Mouse (Mus musculus): ENCODE measurements around the gene Cntn5. TPM values are rescaled to one million over a fixed set of nuclear protein-coding genes. Genes with fewer than 3 reads are reported as not detected.

Gene Cntn5
- total and polyA plus RNA-seq, 3 experiments = not detected

DNA sequence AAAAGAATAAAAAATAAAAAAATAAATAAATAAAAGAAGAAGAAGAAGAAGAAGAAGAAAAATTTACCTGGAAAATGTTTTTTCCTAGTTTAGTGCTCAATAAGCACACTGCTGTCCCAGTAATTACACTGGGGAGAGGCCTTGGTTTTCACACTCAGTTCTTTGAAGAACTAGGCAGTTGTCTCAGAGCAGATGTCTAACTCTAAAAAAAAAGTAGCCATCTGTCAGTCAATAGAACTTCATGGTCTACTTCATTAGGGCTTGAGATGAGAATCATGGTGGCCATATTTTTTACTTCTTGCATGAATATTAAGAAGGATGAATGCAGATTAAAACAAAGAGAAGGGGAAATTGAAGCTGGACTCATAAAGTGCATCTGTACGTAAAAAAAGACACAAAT lies 246.5 kb downstream of the Cntn5 start:
- H3K36me3 ChIP-seq (replicated peaks in 1 of 2; ENCODE audit: control insufficient read depth in 1 of 2, insufficient read depth in 1 of 2, low read length in 1 of 2) = no peaks in the 10 kb centered on the region
- no peak for TF ChIP-seq JUND (conservative IDR thresholded peaks at IDR 0.05; ENCODE audit: low read depth, low read length)
- TF ChIP-seq CHD2 (IDR thresholded peaks at IDR 0.05; ENCODE audit: low read length) = no peak
- TF ChIP-seq MAFK (IDR thresholded peaks at IDR 0.05; ENCODE audit: insufficient replicate concordance, low read length) = no peak
- no peak for TF ChIP-seq MAX (IDR thresholded peaks at IDR 0.05; ENCODE audit: low read length)
- TF ChIP-seq TCF12 (IDR thresholded peaks at IDR 0.05; ENCODE audit: low read depth, low read length) = no peak
- no peak for TF ChIP-seq CTCF (conservative IDR thresholded peaks at IDR 0.05 in 1 of 2, IDR thresholded peaks at IDR 0.05 in 1 of 2; ENCODE audit: low read depth in 2 of 2, low read length in 2 of 2)
- no peak for TF ChIP-seq POLR2AphosphoS2 (IDR thresholded peaks at IDR 0.05; ENCODE audit: low read depth, low read length)
- no peak for TF ChIP-seq SIN3A (IDR thresholded peaks at IDR 0.05; ENCODE audit: low read length)
- no peak for TF ChIP-seq USF2 (conservative IDR thresholded peaks at IDR 0.05; ENCODE audit: low read depth, low read length)
- no peak for TF ChIP-seq ELF1 (IDR thresholded peaks at IDR 0.05; ENCODE audit: low read depth, low read length)
- no peak for TF ChIP-seq NELFE (IDR thresholded peaks at IDR 0.05; ENCODE audit: low read depth, low read length)
- TF ChIP-seq E2F4 (IDR thresholded peaks at IDR 0.05; ENCODE audit: insufficient replicate concordance, low read depth, low read length) = no peak
- TF ChIP-seq PAX5 (IDR thresholded peaks at IDR 0.05; ENCODE audit: low read length) = no peak
- H3K79me2 ChIP-seq (replicated peaks; ENCODE audit: control insufficient read depth, extremely low read depth, insufficient read depth, poor library complexity, severe bottlenecking) = no peaks in the 10 kb centered on the region
- H3K4me2 ChIP-seq (ENCODE audit: insufficient read depth, low read depth, poor library complexity, severe bottlenecking) = no peak overlapping the region
- H3K4me3 ChIP-seq (replicated peaks in 1 of 3; ENCODE audit: low read depth in 2 of 3, low read length in 2 of 3, poor library complexity in 1 of 3) = no peak overlapping the region
- H3K27me3 ChIP-seq (replicated peaks) = no peaks in the 10 kb centered on the region
- no peak overlapping the region for H3K27ac ChIP-seq (ENCODE audit: insufficient read depth, low read depth)
- no peaks in the 10 kb centered on the region for H3K4me1 ChIP-seq (ENCODE audit: control insufficient read depth in 1 of 2, insufficient read depth in 2 of 2)
- dilution Hi-C loops (cut with MboI; ENCODE audit: extremely low pct_ligation_motif_present, extremely low pct_unique_long_range_greater_than_20kb, low sequenced_read_pairs) = no loop called here
- H3K9ac ChIP-seq (ENCODE audit: insufficient read depth, low read depth) = no peak overlapping the region
- H3K9me3 ChIP-seq (replicated peaks; ENCODE audit: low read length) = no peaks in the 10 kb centered on the region
- in situ Hi-C loops (cut with MboI; ENCODE audit: low pct_ligation_motif_present, low pct_unique_long_range_greater_than_20kb, low sequenced_read_pairs) = no loop called here
- DNase-seq (ENCODE audit: extremely low read depth) = no peak

DNA sequence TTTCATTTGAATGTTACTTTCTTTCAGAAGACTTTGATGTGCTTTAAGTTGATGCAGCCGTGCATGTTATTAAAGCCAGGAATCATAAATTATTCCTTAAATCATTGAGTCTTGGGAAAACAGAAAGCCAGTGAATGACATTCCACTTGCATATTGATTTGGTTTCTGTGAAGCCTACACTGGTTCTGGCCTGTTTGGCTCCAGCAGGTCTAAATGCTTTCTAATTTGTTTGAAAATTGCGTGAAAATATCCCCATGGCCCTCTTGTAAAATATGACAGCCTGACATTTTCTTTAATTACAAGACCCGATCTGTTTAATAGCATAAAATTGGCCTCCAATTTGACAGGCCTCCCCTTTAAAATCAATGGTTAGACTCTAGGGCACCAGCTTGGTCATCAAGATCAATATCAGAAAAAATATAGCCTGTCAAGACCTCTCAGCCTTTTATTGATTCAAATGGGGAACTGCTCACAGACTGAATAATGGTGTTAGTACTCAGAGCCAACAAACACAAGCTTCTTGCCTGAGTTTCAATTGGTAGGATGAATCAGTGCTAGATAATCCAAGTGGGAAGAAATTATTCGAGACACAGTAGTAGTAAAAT lies 247.3 kb downstream of the Cntn5 start:
- dilution Hi-C loops (cut with MboI; ENCODE audit: extremely low pct_ligation_motif_present, extremely low pct_unique_long_range_greater_than_20kb, low sequenced_read_pairs) (no loop called here), in situ Hi-C loops (cut with MboI; ENCODE audit: low pct_ligation_motif_present, low pct_unique_long_range_greater_than_20kb, low sequenced_read_pairs) (no loop called here)
- Histone ChIP-seq H3K27ac (ENCODE audit: insufficient read depth, low read depth) (no peak overlapping the region), H3K9ac (ENCODE audit: insufficient read depth, low read depth) (no peak overlapping the region), H3K4me1 (ENCODE audit: control insufficient read depth in 1 of 2, insufficient read depth in 2 of 2) (no peaks in the 10 kb centered on the region), H3K4me3 (replicated peaks in 1 of 3; ENCODE audit: low read depth in 2 of 3, low read length in 2 of 3, poor library complexity in 1 of 3) (no peak overlapping the region), H3K36me3 (replicated peaks in 1 of 2; ENCODE audit: control insufficient read depth in 1 of 2, insufficient read depth in 1 of 2, low read length in 1 of 2) (no peaks in the 10 kb centered on the region), H3K79me2 (replicated peaks; ENCODE audit: control insufficient read depth, extremely low read depth, insufficient read depth, poor library complexity, severe bottlenecking) (no peaks in the 10 kb centered on the region), H3K27me3 (replicated peaks) (no peaks in the 10 kb centered on the region), H3K4me2 (ENCODE audit: insufficient read depth, low read depth, poor library complexity, severe bottlenecking) (no peak overlapping the region), H3K9me3 (replicated peaks; ENCODE audit: low read length) (no peaks in the 10 kb centered on the region)
- no peak for TF ChIP-seq BHLHE40 (IDR thresholded peaks at IDR 0.05; ENCODE audit: low read depth, low read length)
- no peak for DNase-seq (ENCODE audit: extremely low read depth)

DNA sequence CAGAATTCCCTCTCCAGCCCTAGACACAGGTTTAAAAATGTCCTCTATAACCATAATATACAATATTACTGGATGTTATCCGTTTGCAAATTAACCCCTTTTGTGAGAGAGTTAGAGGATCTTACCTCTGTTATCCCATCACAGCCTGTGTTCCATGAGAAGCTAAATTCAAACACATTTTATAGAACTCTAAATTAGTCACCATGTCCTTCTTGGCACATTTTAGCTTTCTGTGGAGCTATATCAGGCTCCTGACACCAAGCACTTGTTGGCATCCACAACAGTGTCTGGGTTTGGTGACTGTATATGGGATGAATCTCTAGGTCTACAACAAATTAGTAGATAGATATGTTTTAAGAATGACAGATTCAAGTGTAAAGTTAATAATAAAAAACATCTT lies 253.9 kb downstream of the Cntn5 start:
- in situ Hi-C loops (cut with MboI; ENCODE audit: low pct_ligation_motif_present, low pct_unique_long_range_greater_than_20kb, low sequenced_read_pairs) = no loop called here
- H3K36me3 ChIP-seq (replicated peaks in 1 of 2; ENCODE audit: control insufficient read depth in 1 of 2, insufficient read depth in 1 of 2, low read length in 1 of 2) = no peaks in the 10 kb centered on the region
- H3K79me2 ChIP-seq (replicated peaks; ENCODE audit: control insufficient read depth, extremely low read depth, insufficient read depth, poor library complexity, severe bottlenecking) = no peaks in the 10 kb centered on the region
- H3K4me2 ChIP-seq (ENCODE audit: insufficient read depth, low read depth, poor library complexity, severe bottlenecking) = no peak overlapping the region
- TF ChIP-seq ZMIZ1 (IDR thresholded peaks at IDR 0.05; ENCODE audit: low read depth, low read length) (no peak), IRF4 (IDR thresholded peaks at IDR 0.05; ENCODE audit: low read depth, low read length) (no peak), TCF12 (IDR thresholded peaks at IDR 0.05; ENCODE audit: low read depth, low read length) (no peak), GABPA (IDR thresholded peaks at IDR 0.05; ENCODE audit: insufficient replicate concordance, low read depth, low read length) (no peak)
- H3K9me3 ChIP-seq (replicated peaks; ENCODE audit: low read length) = no peaks in the 10 kb centered on the region
- H3K4me3 ChIP-seq (replicated peaks in 1 of 3; ENCODE audit: low read depth in 2 of 3, low read length in 2 of 3, poor library complexity in 1 of 3) = no peak overlapping the region
- H3K4me1 ChIP-seq (ENCODE audit: control insufficient read depth in 1 of 2, insufficient read depth in 2 of 2) = no peaks in the 10 kb centered on the region
- H3K9ac ChIP-seq (ENCODE audit: insufficient read depth, low read depth) = no peak overlapping the region
- no peaks in the 10 kb centered on the region for H3K27me3 ChIP-seq (replicated peaks)
- H3K27ac ChIP-seq (ENCODE audit: insufficient read depth, low read depth) = no peak overlapping the region
- DNase-seq (ENCODE audit: extremely low read depth) = no peak
- dilution Hi-C loops (cut with MboI; ENCODE audit: extremely low pct_ligation_motif_present, extremely low pct_unique_long_range_greater_than_20kb, low sequenced_read_pairs) = no loop called here

All from CH12.LX (cell line).